Mouse (Mus musculus) frontal cortex, postnatal 10 days (tissue): ENCODE data around the gene Coil.

Source experiments
- DNase-seq, 2 experiments: peaks; one replicate each; pipeline ENCODE4 v3.0.0; 2022; ENCODE audit warnings: low spot score in 2 of 2, mixed read lengths in 1 of 2

Coil gene

GRCm38 (mm10) chr11:88970202-88970732 lies at the start of gene Coil:
TSS of gene Coil (plus strand) at chr11:88970252.
- DNase-seq, result no peak

GRCm38 (mm10) chr11:88926566-88926965 lies 43.5 kb upstream of the Coil start:
- DNase-seq, result no peak

GRCm38 (mm10) chr11:88931692-88932530 lies 38.1 kb upstream of the Coil start:
- DNase-seq, result no peak

- DNase-seq, result no peak
These were observed 37.0 kb upstream of the Coil start for GRCm38 (mm10) chr11:88933030-88933429.

GRCm38 (mm10) chr11:88934089-88935000 lies 35.7 kb upstream of the Coil start:
- DNase-seq, result no peak

GRCm38 (mm10) chr11:88937886-88938285 lies 32.2 kb upstream of the Coil start:
- no peak for DNase-seq

GRCm38 (mm10) chr11:88938770-88939169 lies 31.3 kb upstream of the Coil start:
- no peak for DNase-seq

GRCm38 (mm10) chr11:88939634-88940033 lies 30.4 kb upstream of the Coil start:
- DNase-seq, result no peak

GRCm38 (mm10) chr11:88941489-88941888 lies 28.6 kb upstream of the Coil start:
- DNase-seq, result no peak

- no peak for DNase-seq
These were observed 24.0 kb upstream of the Coil start for GRCm38 (mm10) chr11:88945971-88946585.

- no peak for DNase-seq
These were observed 21.2 kb upstream of the Coil start for GRCm38 (mm10) chr11:88948896-88949295.

- DNase-seq, result no peak
These were observed 20.0 kb upstream of the Coil start for GRCm38 (mm10) chr11:88949802-88950639.

- no peak for DNase-seq
These were observed 19.3 kb upstream of the Coil start for GRCm38 (mm10) chr11:88950640-88951250.

GRCm38 (mm10) chr11:88951576-88951975 lies 18.5 kb upstream of the Coil start:
- DNase-seq, result no peak

GRCm38 (mm10) chr11:88952117-88952516 lies 17.9 kb upstream of the Coil start:
- DNase-seq, result no peak

GRCm38 (mm10) chr11:88953582-88953981 lies 16.5 kb upstream of the Coil start:
- DNase-seq, result no peak

- no peak for DNase-seq
These were observed 15.2 kb upstream of the Coil start for GRCm38 (mm10) chr11:88954803-88955202.

- DNase-seq, result peak; percentile 91 to 94
These were observed 14.7 kb upstream of the Coil start, which contains the start of gene Scpep1 for GRCm38 (mm10) chr11:88955217-88955969. TSS of gene Scpep1 (minus strand) at chr11:88955465.

- DNase-seq, result no peak
These were observed 11.2 kb upstream of the Coil start for GRCm38 (mm10) chr11:88958851-88959250.
